Mouse (Mus musculus) C2C12 (cell line): Measurements from ENCODE around the gene Zfp260. TPM values are rescaled to one million over a fixed set of nuclear protein-coding genes. Genes with fewer than 3 reads are reported as not detected.

Experiments
- H3K27me3 ChIP-seq: one replicate; pipeline ENCODE4 v1.6.1; 2011; ENCODE audit not compliant: control insufficient read depth, insufficient read depth, insufficient read length
- H3K36me3 ChIP-seq: one replicate; pipeline ENCODE4 v1.6.1; 2011; ENCODE audit not compliant: control insufficient read depth, insufficient read depth
- H3K4me3 ChIP-seq: one replicate; pipeline ENCODE4 v1.5.1; 2011; ENCODE audit warnings: mild to moderate bottlenecking, control low read depth; ENCODE audit not compliant: poor library complexity, insufficient read depth, severe bottlenecking
- H3K79me2 ChIP-seq: one replicate; pipeline ENCODE4 v1.6.1; 2011; ENCODE audit not compliant: control insufficient read depth, insufficient read depth
- H3K79me3 ChIP-seq: one replicate; pipeline ENCODE4 v1.6.1; 2011; ENCODE audit warnings: low read depth, control low read depth
- H3ac ChIP-seq: one replicate; pipeline ENCODE3; 2011; ENCODE audit warnings: low read depth; ENCODE audit not compliant: control insufficient read depth, insufficient read length
- CEBPB ChIP-seq: IDR thresholded peaks from one replicate; pipeline ENCODE4 v1.6.1; 2011; ENCODE audit warnings: low read depth, mild to moderate bottlenecking, control low read depth, moderate library complexity
- CTCF ChIP-seq: IDR thresholded peaks from one replicate; pipeline ENCODE4 v1.5.1; 2011; ENCODE audit not compliant: control insufficient read depth, insufficient read depth, insufficient read length
- FOSL1 ChIP-seq: IDR thresholded peaks from one replicate; pipeline ENCODE4 v1.8.0; 2011; ENCODE audit warnings: mild to moderate bottlenecking, low read length; ENCODE audit not compliant: poor library complexity, insufficient read depth, severe bottlenecking
- MAX ChIP-seq: IDR thresholded peaks from one replicate; pipeline ENCODE4 v1.6.1; 2011; ENCODE audit warnings: mild to moderate bottlenecking, control low read depth
- MYOD1 ChIP-seq: IDR thresholded peaks from one replicate; pipeline ENCODE4 v1.6.1; 2011; ENCODE audit warnings: low read depth; ENCODE audit not compliant: control insufficient read depth, insufficient read length
- MYOG ChIP-seq: IDR thresholded peaks from one replicate; pipeline ENCODE4 v1.6.1; 2011; ENCODE audit not compliant: control insufficient read depth, insufficient read length; ENCODE audit errors: extremely low read depth
- USF1 ChIP-seq: IDR thresholded peaks from one replicate; pipeline ENCODE4 v1.6.1; 2011; ENCODE audit warnings: low read depth, mild to moderate bottlenecking, control low read depth, moderate library complexity
- polyA plus RNA-seq: library from polyadenylated mRNA; unstranded; fragments of >200 nt; fragmentation: generic; extraction: Trizol; gene quantifications from one replicate; pipeline ENCODE4 v1.2.1, GENCODE M21; 2012; ENCODE audit warnings: missing spikeins

The Zfp260 gene
- polyA plus RNA-seq, 1 experiment = 8.6 TPM

DNA sequence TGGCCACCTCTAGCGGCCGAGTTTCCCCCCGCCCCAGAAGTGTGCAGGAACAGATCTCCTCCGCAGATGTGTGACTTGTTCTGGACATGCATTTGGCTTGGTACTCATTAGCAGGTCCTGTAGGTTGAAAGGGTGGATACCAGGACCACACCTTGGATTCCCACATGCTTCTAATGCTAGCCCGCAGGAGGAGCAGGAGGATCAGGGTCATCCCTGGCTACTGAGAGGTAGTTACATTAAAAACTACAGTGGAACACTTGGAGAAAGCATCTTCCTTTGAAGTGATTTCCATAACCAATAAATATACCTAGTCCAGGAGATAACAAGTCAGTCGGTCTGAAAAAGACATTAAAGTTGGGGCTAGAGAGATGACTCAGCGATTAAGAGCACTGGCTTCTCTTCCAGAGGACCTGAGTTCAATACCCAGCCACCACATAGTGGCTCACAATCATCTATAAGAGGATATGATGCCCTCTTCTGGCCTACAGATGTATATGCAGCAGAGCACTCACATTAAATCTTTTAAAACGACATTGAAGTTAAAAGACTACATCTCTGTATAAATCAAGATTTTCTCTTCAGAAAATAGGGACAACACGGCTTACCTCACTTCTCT is 3.5 kb upstream of the Zfp260 start:
- no peak overlapping the region for H3ac ChIP-seq
- H3K4me3 ChIP-seq = peak overlapping the region; percentile 39
- H3K79me3 ChIP-seq = peaks cover 9% of the 10 kb centered on the region
- H3K79me2 ChIP-seq = peaks cover 31% of the 10 kb centered on the region
- no peaks in the 10 kb centered on the region for H3K36me3 ChIP-seq
- TF ChIP-seq CEBPB (no peak), CTCF (no peak), FOSL1 (no peak), USF1 (no peak), MAX (no peak), MYOG (no peak), MYOD1 (no peak)
- no peaks in the 10 kb centered on the region for H3K27me3 ChIP-seq

- peaks cover 20% of the 10 kb centered on the region for H3K79me3 ChIP-seq
- H3K4me3 ChIP-seq = no peak overlapping the region
- no peak overlapping the region for H3ac ChIP-seq
- peaks cover 45% of the 10 kb centered on the region for H3K79me2 ChIP-seq
- no peak for TF ChIP-seq CEBPB
- TF ChIP-seq FOSL1 = no peak
- TF ChIP-seq MAX = no peak
- no peak for TF ChIP-seq MYOD1
- TF ChIP-seq USF1 = no peak
- TF ChIP-seq CTCF = no peak
- TF ChIP-seq MYOG = no peak
- H3K36me3 ChIP-seq = peaks cover 3% of the 10 kb centered on the region
- H3K27me3 ChIP-seq = no peaks in the 10 kb centered on the region
These were observed 1.9 kb upstream of the Zfp260 start for GRCm38 (mm10) chr7:30092666-30093065.

- peaks cover 27% of the 10 kb centered on the region for H3K79me3 ChIP-seq
- H3K4me3 ChIP-seq = no peak overlapping the region
- no peaks in the 10 kb centered on the region for H3K27me3 ChIP-seq
- TF ChIP-seq MYOD1 (no peak), CTCF (no peak), MYOG (no peak), USF1 (no peak), CEBPB (no peak), FOSL1 (no peak), MAX (no peak)
- peaks cover 10% of the 10 kb centered on the region for H3K36me3 ChIP-seq
- H3ac ChIP-seq = no peak overlapping the region
- peaks cover 45% of the 10 kb centered on the region for H3K79me2 ChIP-seq
These were observed 610 bp upstream of the Zfp260 start for GRCm38 (mm10) chr7:30093918-30094415.

DNA sequence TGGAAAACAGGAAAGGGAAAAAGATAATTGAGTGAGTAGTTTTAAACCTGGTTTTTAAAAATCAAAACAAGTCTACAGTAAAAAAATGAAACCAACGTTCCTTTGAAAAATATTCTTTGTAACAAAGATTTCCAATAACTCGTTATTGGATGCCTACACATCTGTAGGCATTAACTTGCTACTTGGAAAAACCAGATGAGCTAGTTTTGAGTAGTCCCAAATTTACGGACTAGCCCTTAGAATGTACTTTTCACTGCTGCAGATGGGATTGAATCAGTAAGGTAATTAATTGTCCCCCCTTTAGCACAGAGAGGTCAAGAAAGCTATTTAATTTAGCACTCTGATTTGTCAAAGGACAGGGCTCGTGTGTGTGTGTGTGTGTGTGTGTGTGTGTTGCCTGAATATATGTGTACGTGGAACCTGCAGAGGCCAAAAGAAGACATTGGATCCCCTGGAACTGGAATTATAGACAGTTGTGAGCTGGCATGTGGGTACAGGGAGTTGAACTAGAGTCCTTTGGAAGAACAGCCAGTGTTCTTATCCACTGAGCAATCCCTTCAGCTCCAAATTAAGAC is 1.1 kb downstream of the Zfp260 start:
- Histone ChIP-seq H3K79me3 (peaks cover 33% of the 10 kb centered on the region), H3K27me3 (no peaks in the 10 kb centered on the region), H3ac (peak overlapping the region; percentile 50), H3K79me2 (peaks cover 44% of the 10 kb centered on the region), H3K36me3 (peaks cover 25% of the 10 kb centered on the region), H3K4me3 (peak overlapping the region; percentile 64)
- TF ChIP-seq CEBPB (no peak), MYOG (no peak), MAX (no peak), CTCF (no peak), USF1 (no peak), MYOD1 (no peak), FOSL1 (no peak)

DNA sequence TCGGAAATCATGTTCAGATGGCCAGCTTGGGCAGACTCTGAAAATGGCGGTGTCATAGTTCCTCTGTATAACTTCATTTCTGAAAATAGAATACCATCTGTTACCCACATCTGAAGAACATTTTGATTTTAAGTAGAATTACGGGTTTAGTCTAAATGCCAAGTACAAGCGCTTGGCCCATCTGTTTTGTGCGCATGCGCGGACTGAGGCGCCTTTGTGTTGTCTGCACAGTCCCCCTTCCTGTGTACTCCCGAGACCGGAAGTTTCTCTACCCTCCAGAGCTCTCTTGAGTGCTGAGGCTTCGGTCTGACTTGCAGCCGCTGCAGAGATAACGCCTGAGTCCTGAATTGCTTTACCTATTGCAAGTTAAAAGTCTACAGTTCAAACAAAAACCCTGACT is 4.7 kb downstream of the Zfp260 start:
- Histone ChIP-seq H3ac (no peak overlapping the region), H3K4me3 (no peak overlapping the region), H3K36me3 (peaks cover 52% of the 10 kb centered on the region), H3K79me2 (peaks cover 50% of the 10 kb centered on the region), H3K27me3 (no peaks in the 10 kb centered on the region), H3K79me3 (peaks cover 38% of the 10 kb centered on the region)
- TF ChIP-seq CTCF (no peak), CEBPB (no peak), MYOD1 (no peak), FOSL1 (no peak), MYOG (no peak), MAX (no peak), USF1 (no peak)
